Mouse (Mus musculus) limb, embryonic 15.5 days (tissue): ENCODE results near the gene Fuz. TPM values are rescaled to one million over a fixed set of nuclear protein-coding genes. Genes with fewer than 3 reads are reported as not detected.

Experiments
- ATAC-seq: fragments of 200-750 bp; cut with Nextera tagmentation; 2 replicates; pipeline ENCODE4 v1.8.0; 2017; ENCODE audit warnings: low read depth, moderate TSS enrichment; ENCODE audit not compliant: insufficient number of reproducible peaks, low FRiP score, low TSS enrichment
- H3K27ac ChIP-seq: fragments of 300-500 bp; sonication (generic); 2 replicates; pipeline ENCODE4 v1.5.1; 2015; ENCODE audit warnings: moderate library complexity, mild to moderate bottlenecking, inconsistent platforms
- H3K27me3 ChIP-seq: fragments of 300-500 bp; sonication (generic); 2 replicates; pipeline ENCODE4 v1.6.1; 2015; ENCODE audit warnings: inconsistent platforms
- H3K36me3 ChIP-seq: fragments of 300-500 bp; sonication (generic); 2 replicates; pipeline ENCODE4 v1.6.1; 2015; ENCODE audit warnings: inconsistent platforms
- H3K4me1 ChIP-seq: fragments of 300-500 bp; sonication (generic); 2 replicates; pipeline ENCODE4 v1.6.1; 2015; ENCODE audit warnings: inconsistent platforms
- H3K4me2 ChIP-seq: fragments of 300-500 bp; sonication (generic); 2 replicates; pipeline ENCODE4 v1.6.1; 2015; ENCODE audit warnings: mild to moderate bottlenecking, inconsistent platforms
- H3K4me3 ChIP-seq: fragments of 300-500 bp; sonication (generic); 2 replicates; pipeline ENCODE4 v1.5.1; 2015; ENCODE audit warnings: mild to moderate bottlenecking, inconsistent platforms
- H3K9ac ChIP-seq: fragments of 300-500 bp; sonication (generic); 2 replicates; pipeline ENCODE4 v1.6.1; 2015; ENCODE audit warnings: inconsistent platforms
- H3K9me3 ChIP-seq: fragments of 300-500 bp; sonication (generic); 2 replicates; pipeline ENCODE4 v1.6.1; 2016; ENCODE audit warnings: inconsistent platforms
- WGBS: fragments of 180-500 bp; shearing (Covaris S2); methylation state at CpG from one replicate; pipeline ENCODE4 v1.1.7; 2015; 5-methylcytosine and 5-hydroxymethylcytosine counted together
- polyA plus RNA-seq: library from polyadenylated mRNA; unstranded; fragments of >200 nt; fragmentation: Nextera tagmentation; extraction: Ambion mirVana; gene quantifications from 2 replicates; pipeline ENCODE4 v1.2.1, GENCODE M21; 2015

Gene Fuz
- polyA plus RNA-seq, 1 experiment from 2014 or later = 22.8 TPM

- peak overlapping the region; percentile 51 for H3K9ac ChIP-seq
- peak overlapping the region; percentile 93 for H3K27ac ChIP-seq
- H3K9me3 ChIP-seq = no peaks in the 10 kb centered on the region
- 24% methylated on average over 26 of the region's 26 CpGs for WGBS
- H3K4me2 ChIP-seq = peak overlapping the region; percentile 86
- peaks cover 20% of the 10 kb centered on the region for H3K36me3 ChIP-seq
- no peak for ATAC-seq
- H3K4me1 ChIP-seq = peaks cover 71% of the 10 kb centered on the region
- H3K27me3 ChIP-seq = no peaks in the 10 kb centered on the region
- H3K4me3 ChIP-seq = peak overlapping the region; percentile 48
These were observed 42.1 kb upstream of the Fuz start for GRCm38 (mm10) chr7:44853596-44854355.

DNA sequence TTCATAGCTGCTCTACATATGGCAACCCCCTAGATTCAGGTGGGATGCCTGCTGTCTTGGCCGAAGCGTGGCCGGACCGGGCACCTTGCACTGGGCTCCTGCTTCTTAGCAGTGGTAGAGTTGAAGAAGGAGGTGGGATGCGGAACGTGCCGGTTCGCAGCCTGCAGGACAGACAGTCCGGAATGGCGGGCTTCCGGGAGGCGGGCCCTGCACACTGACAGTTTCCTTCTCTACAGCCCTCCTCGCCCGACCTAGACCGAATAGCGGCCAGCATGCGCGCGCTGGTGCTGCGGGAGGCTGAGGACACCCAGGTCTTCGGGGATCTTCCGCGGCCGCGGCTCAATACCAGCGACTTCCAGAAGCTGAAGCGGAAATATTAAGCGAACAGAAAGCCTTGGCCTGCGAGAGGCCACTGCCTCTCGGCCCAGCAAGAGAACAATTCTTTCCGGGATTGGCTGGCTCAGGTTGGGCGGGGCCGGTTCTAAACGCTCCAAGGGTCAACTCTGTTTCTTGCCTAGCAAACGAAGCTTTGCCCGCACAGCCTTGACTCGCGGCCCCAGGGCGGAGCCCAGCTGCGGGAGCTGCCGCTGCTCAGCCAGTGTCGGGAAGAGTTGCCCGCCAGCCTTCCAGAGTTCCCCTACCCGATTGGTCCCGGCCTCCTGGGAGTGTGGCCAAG is 41.4 kb upstream of the Fuz start:
- Histone ChIP-seq H3K9me3 (no peaks in the 10 kb centered on the region), H3K4me3 (peak overlapping the region; percentile 48), H3K27ac (peak overlapping the region; percentile 93), H3K4me2 (peak overlapping the region; percentile 86), H3K27me3 (no peaks in the 10 kb centered on the region), H3K36me3 (peaks cover 20% of the 10 kb centered on the region), H3K4me1 (peaks cover 73% of the 10 kb centered on the region), H3K9ac (peak overlapping the region; percentile 51)
- peak; percentile 12 for ATAC-seq
- WGBS = 1% methylated on average over 45 of the region's 45 CpGs

DNA sequence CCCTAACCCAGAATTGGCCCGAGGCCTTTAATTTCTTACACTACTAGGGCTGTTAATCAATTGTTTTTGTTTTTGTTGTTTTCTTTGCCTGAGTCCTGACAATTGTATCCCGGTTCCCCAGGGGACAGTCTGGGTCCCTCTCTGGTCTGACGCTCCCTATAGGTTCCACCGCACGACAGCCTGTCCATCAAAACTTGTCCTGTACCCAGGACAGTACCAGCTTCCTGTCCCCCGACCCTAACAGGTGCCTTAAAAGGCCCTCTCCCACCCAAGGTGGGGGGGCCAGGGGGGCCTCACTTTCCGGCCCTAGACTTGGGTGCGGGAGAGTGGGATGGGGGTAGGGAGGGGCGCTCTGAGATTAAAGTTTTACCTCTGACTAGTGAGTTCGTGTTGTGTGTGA is 40.8 kb upstream of the Fuz start:
- WGBS = 40% methylated on average over 10 of the region's 10 CpGs
- H3K27ac ChIP-seq = peak overlapping the region; percentile 93
- peak overlapping the region; percentile 51; the same call in 1 of the 2 replicates for H3K9ac ChIP-seq
- H3K9me3 ChIP-seq = no peaks in the 10 kb centered on the region
- H3K4me1 ChIP-seq = peaks cover 73% of the 10 kb centered on the region
- H3K27me3 ChIP-seq = no peaks in the 10 kb centered on the region
- H3K36me3 ChIP-seq = peaks cover 20% of the 10 kb centered on the region
- peak overlapping the region; percentile 48 for H3K4me3 ChIP-seq
- no peak for ATAC-seq
- peak overlapping the region; percentile 86 for H3K4me2 ChIP-seq

DNA sequence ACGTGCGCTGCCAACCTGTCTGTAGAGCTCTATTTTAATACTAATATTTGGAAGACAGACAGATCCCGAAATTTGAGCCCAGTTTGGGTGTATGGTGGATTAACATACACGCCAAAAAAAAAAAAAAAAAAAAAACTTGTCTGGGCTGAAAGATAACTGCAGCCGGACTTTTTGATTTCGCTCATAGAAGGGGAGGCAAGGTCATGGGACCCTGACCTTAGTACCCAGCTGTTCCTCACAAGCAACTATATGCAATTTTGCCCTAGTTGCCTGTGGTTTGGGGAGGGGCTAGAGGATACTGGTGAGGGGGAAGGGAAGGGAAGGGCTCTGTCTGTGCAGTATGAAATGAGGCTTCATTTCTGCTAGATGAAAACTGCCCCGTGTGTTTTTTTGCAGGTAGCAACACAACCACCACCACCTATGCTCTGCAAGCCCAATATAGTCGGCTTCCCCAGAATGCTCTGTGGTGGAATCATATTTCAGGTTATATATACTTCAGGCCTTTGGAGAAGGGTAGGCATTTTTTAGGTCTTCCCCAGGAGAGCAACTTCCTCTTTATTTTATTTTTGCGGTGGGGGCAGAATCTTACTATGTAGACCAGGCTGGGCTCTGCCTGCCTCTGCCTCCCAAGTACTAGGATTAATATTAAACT is 39.5 kb upstream of the Fuz start:
- peaks cover 18% of the 10 kb centered on the region for H3K36me3 ChIP-seq
- WGBS = 60% methylated on average over 9 of the region's 9 CpGs
- no peak for ATAC-seq

GRCm38 (mm10) chr7:44857042-44857552 is 38.8 kb upstream of the Fuz start, which contains the start of gene Pnkp:
Pnkp (plus strand) TSS chr7:44857139.
- H3K36me3 ChIP-seq = peaks cover 20% of the 10 kb centered on the region
- peak within 1 kb of the TSS; percentile 76 for H3K9ac ChIP-seq
- peak within 1 kb of the TSS; percentile 95 for H3K27ac ChIP-seq
- H3K27me3 ChIP-seq = no peaks in the 10 kb centered on the region
- H3K4me2 ChIP-seq = peak within 1 kb of the TSS; percentile 91
- no peaks in the 10 kb centered on the region for H3K9me3 ChIP-seq
- WGBS = under 1% methylated on average over 32 of the region's 32 CpGs
- ATAC-seq = peak; percentile 31
- H3K4me1 ChIP-seq = peaks cover 70% of the 10 kb centered on the region
- peak within 1 kb of the TSS; percentile 68 for H3K4me3 ChIP-seq

More for the DNA sequence above, 39.5 kb upstream of the Fuz start:
- H3K27me3 ChIP-seq = no peaks in the 10 kb centered on the region
- peaks cover 74% of the 10 kb centered on the region for H3K4me1 ChIP-seq
- no peaks in the 10 kb centered on the region for H3K9me3 ChIP-seq
- H3K27ac ChIP-seq = peak overlapping the region; percentile 95
- no peak overlapping the region for H3K9ac ChIP-seq
- peak overlapping the region; percentile 91 for H3K4me2 ChIP-seq
- peak overlapping the region; percentile 68 for H3K4me3 ChIP-seq

DNA sequence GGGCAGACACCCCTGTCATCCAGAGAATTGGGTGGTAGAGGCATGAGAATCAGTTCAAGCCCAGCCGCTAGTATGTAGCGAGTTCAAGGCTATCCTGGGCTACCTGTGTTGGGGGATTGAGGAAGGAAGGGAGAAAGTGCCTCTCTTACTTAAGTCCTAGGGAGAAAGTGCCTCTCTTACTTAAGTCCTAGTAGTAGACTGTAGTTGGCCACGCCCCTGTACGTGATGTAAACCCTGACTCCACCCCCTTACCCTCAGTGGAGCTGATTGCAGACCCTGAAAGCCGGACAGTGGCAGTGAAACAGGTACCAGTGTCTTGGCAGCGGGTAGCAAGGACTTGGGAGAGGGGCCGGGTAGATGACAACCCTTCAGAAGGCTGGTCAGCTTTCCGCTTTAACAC is 38.0 kb upstream of the Fuz start:
- no peak for ATAC-seq
- Histone ChIP-seq H3K4me3 (peak overlapping the region; percentile 68), H3K27ac (peak overlapping the region; percentile 95), H3K27me3 (no peaks in the 10 kb centered on the region), H3K4me1 (peaks cover 66% of the 10 kb centered on the region), H3K9ac (peak overlapping the region; percentile 76; the same call in 1 of the 2 replicates), H3K9me3 (no peaks in the 10 kb centered on the region), H3K4me2 (peak overlapping the region; percentile 91), H3K36me3 (peaks cover 20% of the 10 kb centered on the region)
- WGBS = 28% methylated on average over 8 of the region's 8 CpGs

GRCm38 (mm10) chr7:44859896-44860295 is 36.0 kb upstream of the Fuz start:
- H3K27ac ChIP-seq = no peak overlapping the region
- H3K4me1 ChIP-seq = peaks cover 60% of the 10 kb centered on the region
- ATAC-seq = no peak
- H3K27me3 ChIP-seq = no peaks in the 10 kb centered on the region
- no peaks in the 10 kb centered on the region for H3K9me3 ChIP-seq
- no peak overlapping the region for H3K4me3 ChIP-seq
- H3K9ac ChIP-seq = no peak overlapping the region
- no peak overlapping the region for H3K4me2 ChIP-seq
- WGBS = 91% methylated on average over 11 of the region's 11 CpGs
- H3K36me3 ChIP-seq = peaks cover 35% of the 10 kb centered on the region

DNA sequence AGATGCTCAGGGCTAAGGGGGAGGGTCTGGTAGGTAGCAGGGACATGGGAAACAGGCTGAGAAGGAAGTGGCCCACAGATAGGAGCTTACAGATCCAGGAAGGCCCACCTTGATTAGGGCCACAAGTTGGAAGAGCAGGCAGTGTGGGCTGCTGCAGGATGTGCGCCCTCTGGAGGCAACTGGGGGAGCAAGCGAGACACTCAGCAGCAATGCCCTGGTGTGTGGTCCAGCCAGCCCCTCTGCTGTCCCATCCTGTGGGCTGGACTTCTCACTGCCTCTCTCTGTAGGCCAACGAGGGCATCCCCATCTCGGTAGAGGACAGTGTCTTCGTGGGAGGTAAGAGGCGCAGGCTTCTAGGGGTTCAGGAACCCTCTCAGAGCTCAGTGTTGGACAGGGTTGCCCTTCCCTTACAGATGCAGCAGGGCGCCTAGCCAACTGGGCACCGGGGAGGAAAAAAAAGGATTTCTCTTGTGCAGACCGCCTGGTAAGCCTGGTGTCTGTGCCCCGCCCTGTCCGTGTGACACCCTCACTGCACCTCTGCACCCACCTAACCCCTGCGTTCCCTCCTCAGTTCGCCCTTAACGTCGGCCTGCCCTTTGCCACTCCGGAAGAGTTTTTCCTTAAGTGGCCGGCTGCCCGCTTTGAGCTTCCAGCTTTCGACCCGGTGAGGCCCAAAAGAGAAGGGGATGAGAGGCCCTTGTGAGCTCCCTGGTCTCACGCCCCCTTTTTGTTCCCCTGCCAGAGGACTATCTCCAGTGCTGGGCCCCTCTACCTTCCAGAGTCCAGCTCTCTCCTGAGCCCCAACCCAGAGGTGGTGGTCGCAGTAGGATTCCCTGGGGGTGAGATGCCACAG is 35.1 kb upstream of the Fuz start:
- 59% methylated on average over 22 of the region's 22 CpGs for WGBS

DNA sequence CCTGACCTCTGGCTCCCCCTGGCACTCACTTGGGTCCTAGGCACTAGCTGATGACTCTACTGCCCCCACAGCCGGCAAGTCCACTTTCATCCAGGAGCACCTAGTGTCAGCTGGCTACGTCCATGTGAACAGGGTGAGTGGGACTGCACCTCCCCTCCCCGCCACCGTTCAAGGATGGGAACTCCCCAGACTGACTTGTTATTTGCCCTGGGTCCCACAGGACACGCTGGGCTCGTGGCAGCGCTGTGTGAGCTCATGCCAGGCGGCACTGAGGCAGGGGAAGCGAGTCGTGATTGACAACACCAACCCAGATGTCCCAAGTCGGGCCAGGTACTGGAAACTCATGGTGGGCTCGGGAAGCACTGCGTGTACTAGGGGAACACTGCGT is 34.5 kb upstream of the Fuz start:
- H3K9me3 ChIP-seq = no peaks in the 10 kb centered on the region
- H3K9ac ChIP-seq = no peak overlapping the region
- H3K4me2 ChIP-seq = no peak overlapping the region
- peak overlapping the region; percentile 68 for H3K27ac ChIP-seq
- no peak overlapping the region for H3K4me3 ChIP-seq
- 76% methylated on average over 14 of the region's 14 CpGs for WGBS
- no peaks in the 10 kb centered on the region for H3K27me3 ChIP-seq
- H3K4me1 ChIP-seq = peaks cover 62% of the 10 kb centered on the region
- peaks cover 50% of the 10 kb centered on the region for H3K36me3 ChIP-seq
- ATAC-seq = no peak

More for the DNA sequence above, 35.1 kb upstream of the Fuz start:
- ATAC-seq = no peak
- Histone ChIP-seq H3K9me3 (no peaks in the 10 kb centered on the region), H3K9ac (no peak overlapping the region), H3K4me2 (no peak overlapping the region), H3K4me1 (peaks cover 60% of the 10 kb centered on the region), H3K27ac (peak overlapping the region; percentile 68), H3K36me3 (peaks cover 45% of the 10 kb centered on the region), H3K27me3 (no peaks in the 10 kb centered on the region), H3K4me3 (no peak overlapping the region)

DNA sequence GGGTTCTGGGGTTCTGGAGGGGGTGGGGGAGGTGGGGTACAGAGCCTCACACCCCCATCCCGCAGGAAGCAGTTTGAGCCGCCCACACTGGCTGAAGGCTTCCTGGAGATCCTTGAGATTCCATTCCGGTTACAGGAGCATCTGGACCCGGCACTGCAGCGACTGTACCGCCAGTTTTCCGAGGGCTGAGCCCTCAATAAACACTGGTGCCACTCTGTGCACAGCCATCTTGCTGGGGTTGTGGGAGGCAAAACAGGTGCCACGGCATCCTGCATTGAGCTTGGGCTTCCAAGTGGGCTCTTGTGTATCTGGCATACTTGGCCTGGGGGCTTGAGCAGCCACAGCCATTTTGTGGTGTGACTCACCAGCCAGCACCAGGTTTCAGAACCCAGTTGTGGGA is 33.4 kb upstream of the Fuz start:
- ATAC-seq = no peak
- 69% methylated on average over 8 of the region's 8 CpGs for WGBS
- Histone ChIP-seq H3K4me2 (no peak overlapping the region), H3K4me1 (peaks cover 69% of the 10 kb centered on the region), H3K27ac (no peak overlapping the region), H3K27me3 (no peaks in the 10 kb centered on the region), H3K9ac (no peak overlapping the region), H3K36me3 (peaks cover 50% of the 10 kb centered on the region), H3K4me3 (no peak overlapping the region), H3K9me3 (no peaks in the 10 kb centered on the region)

DNA sequence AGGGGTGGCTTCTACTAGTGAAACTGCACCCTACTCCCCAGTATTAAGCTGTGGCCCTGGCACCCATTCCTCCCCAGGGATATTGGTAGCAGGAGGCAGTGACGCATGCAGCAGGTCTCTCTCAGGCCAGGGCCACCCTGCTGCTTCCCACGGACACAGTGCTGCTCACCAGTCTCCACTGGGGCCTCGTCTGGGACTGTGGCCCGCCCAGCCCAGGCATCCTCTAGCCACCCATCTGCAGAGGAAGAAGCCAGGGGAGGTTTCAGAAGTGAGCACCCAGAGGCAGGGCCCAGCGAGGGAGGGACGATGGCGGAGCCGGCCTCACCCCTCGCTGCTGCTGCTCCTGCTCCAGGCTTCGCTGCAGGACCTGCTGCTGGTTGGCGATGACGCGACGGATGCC is 32.7 kb upstream of the Fuz start:
- Histone ChIP-seq H3K9ac (no peak overlapping the region), H3K27me3 (no peaks in the 10 kb centered on the region), H3K27ac (peak overlapping the region; percentile 39), H3K9me3 (no peaks in the 10 kb centered on the region), H3K36me3 (peaks cover 50% of the 10 kb centered on the region), H3K4me3 (no peak overlapping the region), H3K4me2 (no peak overlapping the region), H3K4me1 (peaks cover 70% of the 10 kb centered on the region)
- 91% methylated on average over 14 of the region's 14 CpGs for WGBS
- ATAC-seq = no peak
